Mouse (Mus musculus) embryonic fibroblast, embryonic 13.5 days (primary cell): Measurements from ENCODE around the gene Ubtd2.

Experiments used
- CTCF ChIP-seq: IDR thresholded peaks from 2 replicates; pipeline ENCODE4 v1.5.1; 2011; ENCODE audit warnings: mild to moderate bottlenecking, control low read depth, low read length, moderate library complexity, borderline replicate concordance; ENCODE audit not compliant: insufficient read depth
- POLR2A ChIP-seq: IDR thresholded peaks from 2 replicates; pipeline ENCODE4 v1.6.1; 2011; ENCODE audit warnings: low read depth, mild to moderate bottlenecking, control low read depth, low read length, moderate library complexity

DNA sequence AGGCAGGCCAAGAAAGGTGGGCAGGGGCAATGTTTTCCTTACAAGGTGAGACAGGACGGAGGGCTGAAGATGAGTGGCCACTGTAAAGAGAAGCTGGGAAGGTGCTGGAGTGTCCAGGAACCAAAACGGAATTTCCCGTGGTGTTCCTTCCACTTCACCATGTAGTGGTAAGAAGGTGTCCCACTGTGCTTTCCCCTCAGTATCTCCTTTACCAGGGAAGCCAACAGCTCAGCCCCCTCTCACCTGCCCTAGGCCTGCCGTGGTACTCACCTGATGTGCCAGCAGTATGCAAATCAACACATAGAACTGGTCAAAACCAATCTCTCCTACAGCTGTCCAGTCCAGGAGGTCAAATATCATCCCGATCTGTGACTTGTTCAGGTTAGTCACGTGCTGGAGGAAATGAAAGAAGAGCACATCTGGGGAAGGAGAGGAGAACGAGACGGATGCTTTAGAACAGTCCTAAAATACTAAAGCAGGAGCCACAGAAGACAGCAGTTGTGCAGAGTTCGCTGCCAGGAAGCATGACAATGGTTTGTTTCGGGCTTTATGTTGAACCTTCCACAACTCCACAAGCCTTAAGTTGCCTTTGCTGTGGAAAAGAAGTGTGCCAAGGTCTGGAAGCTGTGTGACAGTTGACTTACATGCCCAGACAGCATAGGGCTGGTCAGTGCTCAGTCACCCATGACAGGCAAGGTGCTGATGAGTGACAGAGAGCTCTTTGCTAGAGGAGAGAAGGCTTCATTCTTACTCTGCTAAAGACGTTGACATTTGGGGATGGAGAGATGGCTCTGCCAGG is 69.2 kb downstream of the Ubtd2 start:
- TF ChIP-seq CTCF: no peak
- TF ChIP-seq POLR2A: no peak
